Mouse (Mus musculus) lung, postnatal 25 days (tissue): ENCODE results near the gene Myo1g.
A peak's percentile ranks its signal among the peaks of the same experiment; 100 is the strongest.
"Not testable (repeated sequence)": the region's sequence is repeated elsewhere in the genome, so short reads cannot be mapped to it uniquely, and the experiment has no call there.

Experiments used
- DNase-seq: peaks from one replicate; pipeline ENCODE4 v3.0.0; 2022; ENCODE audit warnings: low spot score

Gene Myo1g

GRCm38 (mm10) chr11:6528186-6529006 lies 7.6 kb upstream of the Myo1g start:
- peak; percentile 96 for DNase-seq

GRCm38 (mm10) chr11:6527256-6528185 lies 6.8 kb upstream of the Myo1g start:
- DNase-seq: no peak

- not testable (repeated sequence) for DNase-seq
Observed at GRCm38 (mm10) chr11:6526526-6527255, 5.9 kb upstream of the Myo1g start.

- DNase-seq: no peak
Observed at GRCm38 (mm10) chr11:6525241-6525640, 4.5 kb upstream of the Myo1g start.

- DNase-seq: no peak
Observed at GRCm38 (mm10) chr11:6524880-6525238, 4.1 kb upstream of the Myo1g start.

GRCm38 (mm10) chr11:6524165-6524879 lies 3.6 kb upstream of the Myo1g start:
- no peak for DNase-seq

GRCm38 (mm10) chr11:6523662-6524088 lies 2.9 kb upstream of the Myo1g start:
- no peak for DNase-seq

GRCm38 (mm10) chr11:6522782-6523525 lies 2.2 kb upstream of the Myo1g start:
- DNase-seq: peak; percentile 29

GRCm38 (mm10) chr11:6519491-6520033 lies 1.2 kb downstream of the Myo1g start:
- DNase-seq: peak; percentile 23

GRCm38 (mm10) chr11:6514837-6515236 lies 5.9 kb downstream of the Myo1g start:
- no peak for DNase-seq

GRCm38 (mm10) chr11:6508269-6508876 lies 12.4 kb downstream of the Myo1g start:
- no peak for DNase-seq

GRCm38 (mm10) chr11:6506516-6506915 lies 14.2 kb downstream of the Myo1g start:
- DNase-seq: no peak

- peak; percentile 71 for DNase-seq
Observed at GRCm38 (mm10) chr11:6504689-6505088, 16.1 kb downstream of the Myo1g start.

GRCm38 (mm10) chr11:6504226-6504625 lies 16.5 kb downstream of the Myo1g start:
- no peak for DNase-seq

GRCm38 (mm10) chr11:6502506-6502905 lies 18.3 kb downstream of the Myo1g start:
- no peak for DNase-seq

GRCm38 (mm10) chr11:6497311-6497948 lies 23.3 kb downstream of the Myo1g start:
- DNase-seq: no peak

- peak; percentile 68 for DNase-seq
Observed at GRCm38 (mm10) chr11:6489691-6490503, 30.9 kb downstream of the Myo1g start.

GRCm38 (mm10) chr11:6489257-6489656 lies 31.5 kb downstream of the Myo1g start:
- DNase-seq: no peak
